Mouse (Mus musculus) embryo, embryonic 10.5 days (tissue): ENCODE results near the gene Aoc3.
"Not testable (repeated sequence)": the region's sequence is repeated elsewhere in the genome, so short reads cannot be mapped to it uniquely, and the experiment has no call there.

Source experiments
- DNase-seq: peaks from one replicate; pipeline ENCODE4 v3.0.0-alpha.2; 2015; ENCODE audit warnings: low spot score

Aoc3 gene

GRCm38 (mm10) chr11:101327311-101327710, 3.1 kb upstream of the Aoc3 start:
- no peak for DNase-seq

- DNase-seq = no peak
Measured at GRCm38 (mm10) chr11:101328941-101329635, 1.3 kb upstream of the Aoc3 start.

- not testable (repeated sequence) for DNase-seq
Measured at GRCm38 (mm10) chr11:101330961-101331360, 556 bp downstream of the Aoc3 start.

- DNase-seq = no peak
Measured at GRCm38 (mm10) chr11:101332537-101332936, 2.1 kb downstream of the Aoc3 start.

- peak; percentile 45 for DNase-seq
Measured at GRCm38 (mm10) chr11:101334023-101334422, 3.6 kb downstream of the Aoc3 start.

GRCm38 (mm10) chr11:101334516-101334915, 4.1 kb downstream of the Aoc3 start:
- DNase-seq = peak; percentile 84

GRCm38 (mm10) chr11:101335685-101336084, 5.3 kb downstream of the Aoc3 start:
- no peak for DNase-seq

GRCm38 (mm10) chr11:101338123-101338760, 7.8 kb downstream of the Aoc3 start:
- DNase-seq = peak; percentile 87

GRCm38 (mm10) chr11:101347083-101347775, 16.8 kb downstream of the Aoc3 start:
- no peak for DNase-seq

GRCm38 (mm10) chr11:101348774-101349173, 18.4 kb downstream of the Aoc3 start:
- no peak for DNase-seq

GRCm38 (mm10) chr11:101349216-101349615, 18.8 kb downstream of the Aoc3 start:
- no peak for DNase-seq

- no peak for DNase-seq
Measured at GRCm38 (mm10) chr11:101351100-101351720, 20.8 kb downstream of the Aoc3 start.

- DNase-seq = no peak
Measured at GRCm38 (mm10) chr11:101351721-101352111, 21.3 kb downstream of the Aoc3 start.

GRCm38 (mm10) chr11:101353436-101353835, 23.0 kb downstream of the Aoc3 start:
- no peak for DNase-seq

- no peak for DNase-seq
Measured at GRCm38 (mm10) chr11:101354438-101355010, 24.1 kb downstream of the Aoc3 start.

- no peak for DNase-seq
Measured at GRCm38 (mm10) chr11:101355916-101356315, 25.5 kb downstream of the Aoc3 start.

GRCm38 (mm10) chr11:101357505-101358182, 27.2 kb downstream of the Aoc3 start:
- no peak for DNase-seq

GRCm38 (mm10) chr11:101359776-101360175, 29.4 kb downstream of the Aoc3 start:
- DNase-seq = no peak

GRCm38 (mm10) chr11:101360651-101361113, 30.3 kb downstream of the Aoc3 start:
- DNase-seq = no peak

GRCm38 (mm10) chr11:101364531-101364931, 34.1 kb downstream of the Aoc3 start:
- no peak for DNase-seq

- no peak for DNase-seq
Measured at GRCm38 (mm10) chr11:101367326-101367935, 37.0 kb downstream of the Aoc3 start, which contains the start of gene G6pc. Gene G6pc (plus strand): TSS chr11:101367561.
